Mouse (Mus musculus): Measurements from ENCODE around the gene Myh7b. TPM values are rescaled to one million over a fixed set of nuclear protein-coding genes. Genes with fewer than 3 reads are reported as not detected.

Gene Myh7b
- polyA plus RNA-seq, 1 experiment from 2014 or later, result not detected

DNA sequence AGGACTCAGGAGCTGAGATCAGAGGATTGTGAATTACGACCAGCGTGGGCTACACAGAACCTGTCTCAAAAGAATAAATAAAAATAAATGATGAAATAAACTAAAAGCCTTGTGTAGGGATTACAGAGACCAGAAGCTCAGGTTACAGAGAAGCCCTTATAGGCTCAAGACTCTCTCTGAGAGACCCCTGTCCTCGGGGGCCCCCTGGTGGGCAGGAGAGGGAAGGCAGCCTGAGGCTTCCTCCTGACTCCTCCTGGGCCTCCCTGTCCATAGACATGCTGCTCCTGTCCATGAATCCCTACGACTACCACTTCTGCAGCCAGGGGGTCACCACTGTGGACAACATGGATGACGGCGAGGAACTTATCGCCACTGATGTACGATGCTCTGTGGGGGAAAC lies 8.8 kb downstream of the Myh7b start:
- H3K27ac ChIP-seq, result no peak overlapping the region
- 15% methylated on average over 8 of the region's 8 CpGs for WGBS (ENCODE audit: missing documents)

DNA sequence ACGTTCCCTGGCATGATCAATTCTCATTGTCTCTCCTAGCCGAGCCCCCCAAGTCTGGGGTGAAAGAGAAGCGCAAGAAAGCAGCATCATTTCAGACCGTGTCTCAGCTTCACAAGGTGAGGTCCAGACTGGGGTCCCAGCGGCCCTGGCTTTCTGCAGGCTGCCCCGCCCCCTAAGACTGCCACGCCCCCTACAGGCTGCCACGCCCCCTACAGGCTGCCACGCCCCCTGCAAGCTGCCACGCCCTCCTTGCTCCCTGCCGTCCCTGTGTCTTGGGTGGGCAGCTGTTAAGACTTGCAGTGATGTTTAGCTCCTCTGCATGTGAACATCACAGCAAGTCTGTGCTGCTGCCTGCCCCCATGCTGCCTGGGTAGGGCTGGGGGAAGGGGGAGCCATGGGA lies 11.6 kb downstream of the Myh7b start:
- Histone ChIP-seq H3K36me3 (ENCODE audit: inconsistent target) (no peaks in the 10 kb centered on the region), H3K79me2 (ENCODE audit: inconsistent target) (no peaks in the 10 kb centered on the region), H3K27ac (no peak overlapping the region), H3K4me3 (ENCODE audit: inconsistent target) (no peak overlapping the region)
- WGBS (ENCODE audit: missing documents), result 36% methylated on average over 11 of the region's 11 CpGs

More for the DNA sequence above, 8.8 kb downstream of the Myh7b start:
- Histone ChIP-seq H3K4me3 (ENCODE audit: inconsistent target) (no peak overlapping the region), H3K79me2 (ENCODE audit: inconsistent target) (no peaks in the 10 kb centered on the region), H3K36me3 (ENCODE audit: inconsistent target) (no peaks in the 10 kb centered on the region)

DNA sequence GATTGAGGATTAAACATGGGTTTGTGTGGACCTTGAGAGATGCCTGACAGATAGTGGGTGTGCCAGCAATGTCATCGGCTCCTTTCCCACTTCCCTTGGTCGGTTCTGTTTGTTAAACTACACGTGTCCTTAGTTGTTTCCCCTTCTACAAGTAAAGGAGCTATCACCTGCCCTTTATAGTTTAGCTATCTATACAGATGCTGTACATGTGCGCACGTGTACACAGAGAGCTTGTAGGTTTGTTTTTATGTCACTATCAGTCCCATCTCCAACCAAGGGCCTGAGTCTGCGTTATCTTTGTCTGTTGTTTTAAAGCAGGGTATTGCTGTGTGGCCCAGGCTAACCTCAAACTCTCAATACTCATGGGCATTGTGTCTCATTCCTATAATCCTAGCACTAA lies 13.0 kb downstream of the Myh7b start:
- Histone ChIP-seq H3K27ac (no peak overlapping the region), H3K4me3 (ENCODE audit: inconsistent target) (no peak overlapping the region), H3K36me3 (ENCODE audit: inconsistent target) (no peaks in the 10 kb centered on the region), H3K79me2 (ENCODE audit: inconsistent target) (no peaks in the 10 kb centered on the region)
- WGBS (ENCODE audit: missing documents), result 77% methylated on average over 6 of the region's 6 CpGs

DNA sequence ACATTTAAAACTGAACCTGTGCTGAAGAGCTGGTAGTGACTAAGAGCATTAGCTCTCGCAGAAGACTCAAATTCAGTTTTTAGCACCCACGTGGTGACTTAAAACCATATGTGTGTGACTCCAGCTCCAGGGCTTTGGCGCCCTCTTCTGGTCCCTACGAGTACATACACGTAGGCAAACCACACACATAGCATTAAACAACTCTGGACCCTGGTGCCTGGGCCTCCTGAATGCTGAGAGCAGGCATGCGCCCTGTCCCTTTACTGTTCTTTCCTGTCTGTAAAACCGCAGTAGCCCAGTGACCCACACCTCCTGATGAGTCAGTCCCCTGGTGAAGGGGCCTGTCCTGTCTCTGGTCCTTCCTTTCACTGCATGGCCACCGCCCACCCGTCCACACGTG lies 13.7 kb downstream of the Myh7b start:
- 37% methylated on average over 10 of the region's 10 CpGs for WGBS (ENCODE audit: missing documents)
- H3K4me3 ChIP-seq (ENCODE audit: inconsistent target), result no peak overlapping the region
- H3K79me2 ChIP-seq (ENCODE audit: inconsistent target), result no peaks in the 10 kb centered on the region
- H3K27ac ChIP-seq, result no peak overlapping the region
- H3K36me3 ChIP-seq (ENCODE audit: inconsistent target), result no peaks in the 10 kb centered on the region

DNA sequence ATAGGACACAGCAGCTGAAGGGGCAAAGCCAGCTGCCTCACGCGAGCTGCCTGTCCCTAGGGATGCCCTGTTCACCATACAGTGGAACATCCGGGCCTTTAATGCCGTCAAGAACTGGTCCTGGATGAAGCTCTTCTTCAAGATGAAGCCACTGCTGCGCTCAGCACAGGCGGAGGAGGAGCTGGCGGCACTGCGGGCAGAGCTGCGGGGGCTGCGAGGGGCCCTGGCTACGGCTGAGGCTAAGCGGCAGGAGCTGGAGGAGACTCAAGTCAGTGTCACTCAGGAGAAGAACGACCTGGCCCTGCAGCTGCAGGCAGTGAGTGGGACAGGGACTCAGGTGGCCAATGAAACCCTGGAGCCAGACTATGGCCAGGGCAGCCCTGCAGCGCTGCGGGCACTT lies 15.3 kb downstream of the Myh7b start:
- no peaks in the 10 kb centered on the region for H3K36me3 ChIP-seq (ENCODE audit: inconsistent target)
- H3K4me3 ChIP-seq (ENCODE audit: inconsistent target), result no peak overlapping the region
- WGBS (ENCODE audit: missing documents), result 62% methylated on average over 15 of the region's 15 CpGs
- no peak overlapping the region for H3K27ac ChIP-seq
- no peaks in the 10 kb centered on the region for H3K79me2 ChIP-seq (ENCODE audit: inconsistent target)

DNA sequence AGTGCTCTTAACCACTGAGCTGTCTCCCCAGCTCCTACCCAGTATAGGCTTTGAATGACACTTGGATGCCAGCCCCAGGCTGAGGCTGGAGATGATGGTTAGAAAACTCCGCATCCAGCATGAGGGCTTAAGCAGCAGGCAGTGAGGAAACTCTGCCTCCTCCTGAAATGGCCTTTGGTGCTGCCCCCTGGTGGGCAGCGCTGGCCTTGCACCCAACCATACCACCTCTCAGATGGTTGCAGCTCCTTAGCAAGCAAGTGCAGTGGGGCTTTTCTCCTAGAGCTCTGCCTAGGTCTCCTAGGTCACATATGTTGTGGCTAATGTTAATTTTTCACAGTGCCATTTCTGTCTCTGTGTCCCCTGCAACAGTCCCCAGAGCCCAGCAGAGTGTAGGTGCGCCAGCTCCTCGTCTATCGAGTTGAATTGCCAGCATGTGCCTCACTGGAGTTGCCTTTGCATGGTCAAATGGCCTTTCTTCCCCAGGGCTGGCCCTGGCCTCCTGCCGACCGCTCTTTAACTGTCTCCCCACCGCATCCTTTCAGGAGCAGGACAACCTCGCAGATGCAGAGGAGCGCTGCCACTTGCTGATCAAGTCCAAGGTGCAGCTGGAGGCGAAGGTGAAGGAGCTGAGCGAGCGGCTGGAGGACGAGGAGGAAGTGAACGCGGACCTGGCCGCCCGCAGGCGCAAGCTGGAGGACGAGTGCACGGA lies 16.2 kb downstream of the Myh7b start:
- WGBS (ENCODE audit: missing documents), result 44% methylated on average over 21 of the region's 21 CpGs

DNA sequence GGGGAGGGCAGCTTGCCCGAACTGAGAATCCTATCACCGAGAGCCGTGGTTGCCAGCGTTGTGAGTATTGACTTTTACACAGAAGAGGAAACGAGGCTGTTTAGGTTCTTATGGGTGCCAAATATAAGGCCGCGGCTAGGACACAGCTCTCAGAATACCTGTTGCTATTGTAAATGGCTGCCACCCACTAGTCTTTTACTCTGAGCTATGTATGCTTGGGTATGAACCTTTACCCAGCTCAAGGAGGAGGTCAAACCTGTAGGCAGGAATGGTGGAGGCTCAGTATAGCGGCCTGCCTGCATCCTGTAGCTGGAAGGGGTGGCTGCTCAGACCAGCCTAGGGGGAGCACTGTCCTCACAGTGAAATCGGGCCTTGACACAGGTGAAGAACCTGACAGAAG lies 17.1 kb downstream of the Myh7b start:
- no peaks in the 10 kb centered on the region for H3K36me3 ChIP-seq (ENCODE audit: inconsistent target)
- no peaks in the 10 kb centered on the region for H3K79me2 ChIP-seq (ENCODE audit: inconsistent target)
- H3K4me3 ChIP-seq (ENCODE audit: inconsistent target), result no peak overlapping the region
- 94% methylated on average over 9 of the region's 9 CpGs for WGBS (ENCODE audit: missing documents)
- H3K27ac ChIP-seq, result no peak overlapping the region

More for the DNA sequence above, 16.2 kb downstream of the Myh7b start:
- H3K79me2 ChIP-seq (ENCODE audit: inconsistent target), result no peaks in the 10 kb centered on the region
- no peak overlapping the region for H3K27ac ChIP-seq
- no peak overlapping the region for H3K4me3 ChIP-seq (ENCODE audit: inconsistent target)
- no peaks in the 10 kb centered on the region for H3K36me3 ChIP-seq (ENCODE audit: inconsistent target)

DNA sequence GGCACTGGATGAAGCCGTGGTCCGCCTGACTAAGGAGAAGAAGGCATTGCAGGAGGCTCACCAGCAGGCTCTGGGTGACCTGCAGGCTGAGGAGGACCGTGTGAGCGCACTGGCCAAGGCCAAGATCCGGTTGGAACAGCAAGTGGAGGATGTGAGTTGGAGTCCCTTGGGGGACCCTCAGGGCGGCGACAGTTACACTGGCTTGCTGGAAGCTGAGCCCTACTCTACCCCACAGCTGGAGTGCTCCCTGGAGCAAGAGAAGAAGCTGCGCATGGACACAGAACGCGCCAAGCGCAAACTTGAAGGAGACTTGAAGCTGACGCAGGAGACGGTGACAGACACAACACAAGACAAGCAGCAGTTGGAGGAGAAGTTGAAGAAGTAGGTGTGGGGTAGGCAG lies 17.5 kb downstream of the Myh7b start:
- Histone ChIP-seq H3K4me3 (ENCODE audit: inconsistent target) (no peak overlapping the region), H3K36me3 (ENCODE audit: inconsistent target) (peaks cover 2% of the 10 kb centered on the region; the same call in 1 of the 2 replicates), H3K27ac (no peak overlapping the region), H3K79me2 (ENCODE audit: inconsistent target) (no peaks in the 10 kb centered on the region)
- 89% methylated on average over 11 of the region's 13 CpGs for WGBS (ENCODE audit: missing documents)

DNA sequence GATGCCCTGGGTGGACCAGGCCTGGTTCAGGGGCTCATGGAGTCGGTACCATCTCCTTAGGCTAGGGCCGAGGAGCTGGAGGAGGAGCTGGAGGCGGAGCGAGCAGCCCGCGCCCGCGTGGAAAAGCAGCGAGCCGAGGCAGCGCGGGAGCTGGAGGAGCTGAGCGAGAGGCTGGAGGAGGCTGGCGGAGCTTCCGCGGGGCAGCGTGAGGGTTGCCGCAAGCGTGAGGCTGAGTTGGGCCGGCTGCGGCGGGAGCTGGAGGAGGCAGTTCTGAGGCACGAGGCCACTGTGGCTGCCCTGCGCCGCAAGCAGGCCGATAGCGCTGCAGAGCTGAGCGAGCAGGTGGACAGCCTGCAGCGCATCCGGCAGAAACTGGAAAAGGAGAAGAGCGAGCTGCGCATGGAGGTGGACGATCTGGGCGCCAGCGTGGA lies 18.2 kb downstream of the Myh7b start:
- no peak overlapping the region for H3K4me3 ChIP-seq (ENCODE audit: inconsistent target)

DNA sequence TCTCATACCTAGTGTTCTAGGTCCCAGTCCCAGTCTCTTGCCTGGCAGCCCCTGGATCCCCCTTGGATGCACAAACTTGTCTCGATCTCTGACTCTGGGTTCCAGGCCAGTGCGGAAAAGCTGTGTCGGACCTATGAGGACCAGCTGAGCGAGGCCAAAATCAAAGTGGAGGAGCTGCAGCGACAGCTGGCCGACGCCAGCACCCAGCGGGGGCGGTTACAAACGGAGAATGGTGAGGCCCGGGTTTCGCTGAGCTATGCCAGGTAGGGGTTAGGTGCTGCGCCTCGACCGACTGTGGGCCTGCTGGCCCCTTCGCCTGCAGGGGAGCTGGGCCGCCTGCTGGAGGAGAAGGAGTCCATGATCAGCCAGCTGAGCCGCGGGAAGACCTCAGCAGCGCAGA lies 19.1 kb downstream of the Myh7b start:
- no peak overlapping the region for H3K27ac ChIP-seq
- 44% methylated on average over 17 of the region's 20 CpGs for WGBS (ENCODE audit: missing documents)
- H3K36me3 ChIP-seq (ENCODE audit: inconsistent target), result peaks cover 18% of the 10 kb centered on the region; the same call in 1 of the 2 replicates
- no peak overlapping the region for H3K4me3 ChIP-seq (ENCODE audit: inconsistent target)
- H3K79me2 ChIP-seq (ENCODE audit: inconsistent target), result no peaks in the 10 kb centered on the region

More for the DNA sequence above, 18.2 kb downstream of the Myh7b start:
- no peaks in the 10 kb centered on the region for H3K79me2 ChIP-seq (ENCODE audit: inconsistent target)
- WGBS (ENCODE audit: missing documents), result 2% methylated on average over 35 of the region's 35 CpGs
- peaks cover 9% of the 10 kb centered on the region; the same call in 1 of the 2 replicates for H3K36me3 ChIP-seq (ENCODE audit: inconsistent target)
- no peak overlapping the region for H3K27ac ChIP-seq

DNA sequence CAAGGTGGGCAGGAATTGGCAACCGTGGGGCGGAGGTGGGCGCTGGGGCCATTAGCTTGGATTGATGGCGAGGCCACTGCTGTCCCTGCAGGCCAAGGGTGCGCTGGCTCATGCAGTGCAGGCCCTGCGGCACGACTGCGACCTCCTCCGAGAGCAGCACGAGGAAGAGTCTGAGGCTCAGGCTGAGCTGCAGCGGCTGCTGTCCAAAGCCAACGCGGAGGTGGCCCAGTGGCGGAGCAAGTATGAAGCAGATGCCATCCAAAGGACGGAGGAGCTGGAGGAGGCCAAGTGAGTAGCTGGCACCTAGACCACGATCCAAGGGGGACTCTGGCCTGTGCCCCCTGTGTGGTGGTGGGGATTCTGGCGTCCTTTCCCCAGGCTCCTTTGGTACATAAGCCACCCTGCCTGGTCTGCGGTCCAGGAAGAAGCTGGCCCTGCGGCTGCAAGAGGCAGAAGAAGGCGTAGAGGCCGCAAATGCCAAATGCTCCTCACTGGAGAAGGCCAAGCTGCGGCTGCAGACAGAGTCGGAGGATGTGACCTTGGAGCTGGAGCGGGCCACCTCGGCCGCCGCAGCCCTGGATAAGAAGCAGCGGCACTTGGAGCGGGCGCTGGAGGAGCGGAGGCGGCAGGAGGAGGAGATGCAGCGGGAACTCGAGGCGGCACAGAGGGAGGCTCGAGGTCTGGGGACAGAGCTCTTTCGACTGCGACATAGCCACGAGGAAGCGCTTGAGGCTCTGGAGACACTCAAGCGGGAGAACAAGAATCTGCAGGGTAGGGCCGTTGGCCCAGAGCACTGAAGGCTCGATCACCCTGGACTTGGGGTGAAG lies 19.8 kb downstream of the Myh7b start:
- no peak overlapping the region for H3K4me3 ChIP-seq (ENCODE audit: inconsistent target)
- no peak overlapping the region for H3K27ac ChIP-seq
- 52% methylated on average over 41 of the region's 43 CpGs for WGBS (ENCODE audit: missing documents)
- H3K79me2 ChIP-seq (ENCODE audit: inconsistent target), result no peaks in the 10 kb centered on the region
- H3K36me3 ChIP-seq (ENCODE audit: inconsistent target), result peaks cover 25% of the 10 kb centered on the region; the same call in 1 of the 2 replicates

DNA sequence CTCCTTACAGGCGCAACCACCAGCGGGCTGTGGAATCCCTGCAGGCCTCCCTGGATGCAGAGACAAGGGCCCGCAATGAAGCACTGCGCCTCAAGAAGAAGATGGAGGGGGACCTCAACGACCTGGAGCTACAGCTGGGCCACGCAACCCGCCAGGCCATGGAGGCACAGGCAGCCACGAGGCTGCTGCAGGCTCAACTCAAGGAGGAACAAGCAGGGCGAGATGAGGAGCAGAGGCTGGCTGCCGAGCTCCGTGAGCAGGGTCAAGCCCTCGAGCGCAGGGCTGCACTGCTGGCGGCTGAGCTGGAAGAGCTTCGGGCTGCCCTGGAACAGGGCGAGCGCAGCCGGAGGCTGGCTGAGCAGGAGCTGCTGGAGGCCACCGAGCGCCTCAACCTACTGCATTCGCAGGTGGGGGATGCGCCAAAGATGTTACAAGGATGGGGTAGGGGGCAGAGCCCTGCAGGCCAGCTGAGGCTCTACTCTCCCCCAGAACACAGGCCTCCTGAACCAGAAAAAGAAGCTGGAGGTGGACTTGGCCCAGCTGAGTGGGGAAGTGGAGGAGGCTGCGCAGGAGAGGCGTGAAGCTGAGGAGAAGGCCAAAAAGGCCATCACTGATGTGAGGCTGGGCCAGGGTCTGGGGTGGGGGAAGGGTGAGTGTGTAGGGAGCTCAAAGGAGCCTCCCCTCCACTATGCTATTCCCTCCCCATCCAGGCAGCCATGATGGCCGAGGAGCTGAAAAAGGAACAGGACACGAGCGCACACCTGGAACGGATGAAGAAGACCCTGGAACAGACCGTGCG lies 21.3 kb downstream of the Myh7b start:
- Histone ChIP-seq H3K27ac (no peak overlapping the region), H3K36me3 (ENCODE audit: inconsistent target) (peaks cover 37% of the 10 kb centered on the region; the same call in 1 of the 2 replicates), H3K79me2 (ENCODE audit: inconsistent target) (no peaks in the 10 kb centered on the region), H3K4me3 (ENCODE audit: inconsistent target) (no peak overlapping the region)
- WGBS (ENCODE audit: missing documents), result 91% methylated on average over 24 of the region's 30 CpGs

DNA sequence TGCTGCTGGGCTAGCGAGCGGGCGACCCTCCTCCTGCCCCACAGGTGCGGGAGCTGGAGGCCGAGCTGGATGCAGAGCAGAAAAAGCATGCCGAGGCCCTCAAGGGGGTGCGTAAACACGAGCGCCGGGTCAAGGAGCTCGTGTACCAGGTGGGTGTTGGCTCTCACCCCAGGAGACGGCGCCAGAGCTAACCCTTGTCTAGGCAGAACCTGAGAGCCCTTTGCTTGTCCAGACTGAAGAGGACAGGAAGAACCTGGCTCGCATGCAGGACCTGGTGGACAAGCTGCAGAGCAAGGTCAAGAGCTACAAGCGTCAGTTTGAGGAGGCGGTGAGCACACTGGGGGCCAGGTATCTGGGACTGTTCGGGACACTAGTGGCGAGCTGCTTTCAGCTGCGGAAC lies 22.1 kb downstream of the Myh7b start:
- WGBS (ENCODE audit: missing documents), result 97% methylated on average over 14 of the region's 19 CpGs
- H3K36me3 ChIP-seq (ENCODE audit: inconsistent target), result peaks cover 37% of the 10 kb centered on the region; the same call in 1 of the 2 replicates

DNA sequence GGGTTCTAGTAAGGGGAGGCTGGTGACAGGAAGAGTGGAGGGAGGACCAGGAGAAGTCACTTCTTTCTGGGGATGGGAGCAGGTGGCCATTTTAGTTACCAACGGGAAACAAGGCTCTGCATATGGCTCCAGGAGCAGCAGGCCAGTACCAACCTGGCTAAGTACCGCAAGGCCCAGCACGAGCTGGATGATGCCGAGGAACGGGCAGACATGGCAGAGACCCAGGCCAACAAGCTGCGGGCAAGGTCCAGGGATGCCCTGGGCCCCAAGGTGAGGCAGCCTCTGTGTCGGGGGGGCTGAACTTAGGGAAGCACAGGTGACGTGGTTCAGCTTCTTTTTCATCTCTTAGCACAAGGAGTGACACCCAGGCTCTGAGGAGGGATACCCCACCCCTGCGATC lies 22.7 kb downstream of the Myh7b start:
- no peak overlapping the region for H3K27ac ChIP-seq
- no peaks in the 10 kb centered on the region for H3K79me2 ChIP-seq (ENCODE audit: inconsistent target)
- 95% methylated on average over 9 of the region's 9 CpGs for WGBS (ENCODE audit: missing documents)
- no peak overlapping the region for H3K4me3 ChIP-seq (ENCODE audit: inconsistent target)
- peaks cover 37% of the 10 kb centered on the region; the same call in 1 of the 2 replicates for H3K36me3 ChIP-seq (ENCODE audit: inconsistent target)

More for the DNA sequence above, 22.1 kb downstream of the Myh7b start:
- H3K79me2 ChIP-seq (ENCODE audit: inconsistent target), result no peaks in the 10 kb centered on the region
- H3K27ac ChIP-seq, result no peak overlapping the region
- H3K4me3 ChIP-seq (ENCODE audit: inconsistent target), result no peak overlapping the region
